In genomic region chr7:80535009-80535744, GRCm38 (mm10) we compare ENCODE assay signal across 7 mouse cellular contexts. TPM values are rescaled to one million over a fixed set of nuclear protein-coding genes. Genes with fewer than 3 reads are reported as not detected.
DNase-seq lines count a peak whose midpoint lies in the region; ATAC-seq lines count a peak whose summit lies in the region.

Gene Blm (minus strand): TSS chr7:80535119.

- WGBS in embryonic facial prominence, embryonic 11.5 days = 1% methylated on average over 43 of the region's 43 CpGs
- under 1% methylated on average over 43 of the region's 43 CpGs for WGBS in limb, embryonic 10.5 days
- WGBS in midbrain, embryonic 13.5 days = under 1% methylated on average over 43 of the region's 43 CpGs

- H3K4me3 ChIP-seq in embryonic facial prominence, embryonic 11.5 days (ENCODE audit: low read depth, low read length) = peak within 1 kb of the TSS; percentile 67
- peak within 1 kb of the TSS; percentile 88 for H3K4me3 ChIP-seq in limb, embryonic 10.5 days
- H3K4me3 ChIP-seq in midbrain, embryonic 13.5 days (replicated peaks) = peak within 1 kb of the TSS; percentile 81

- peak within 1 kb of the TSS; percentile 64 for H3K4me2 ChIP-seq in embryonic facial prominence, embryonic 11.5 days (ENCODE audit: low read depth, low read length)
- peak within 1 kb of the TSS; percentile 95 for H3K4me2 ChIP-seq in midbrain, embryonic 13.5 days (replicated peaks)

- no peaks in the 10 kb centered on the region for H3K36me3 ChIP-seq in embryonic facial prominence, embryonic 11.5 days (replicated peaks; ENCODE audit: control insufficient read depth, insufficient read depth, low read depth, low read length)
- H3K36me3 ChIP-seq in limb, embryonic 10.5 days = no peaks in the 10 kb centered on the region
- H3K36me3 ChIP-seq in midbrain, embryonic 13.5 days = no peaks in the 10 kb centered on the region

- H3K27ac ChIP-seq in embryonic facial prominence, embryonic 11.5 days (replicated peaks; ENCODE audit: low read depth, low read length) = peak within 1 kb of the TSS; percentile 68
- peak within 1 kb of the TSS; percentile 93 for H3K27ac ChIP-seq in limb, embryonic 10.5 days
- H3K27ac ChIP-seq in midbrain, embryonic 13.5 days = peak within 1 kb of the TSS; percentile 88

- ATAC-seq in embryonic facial prominence, embryonic 11.5 days (replicated peaks; ENCODE audit: insufficient number of reproducible peaks, low FRiP score, low TSS enrichment, low read depth) = peak; percentile 100
- ATAC-seq in granulocyte monocyte progenitor cell, adult 5-6 weeks (replicated peaks; ENCODE audit: poor library complexity, severe bottlenecking) = peak; percentile 94
- ATAC-seq in midbrain, embryonic 13.5 days = peak; percentile 100

- H3K27me3 ChIP-seq in embryonic facial prominence, embryonic 11.5 days (ENCODE audit: control insufficient read depth, insufficient read depth, low read length) = no peaks in the 10 kb centered on the region
- H3K27me3 ChIP-seq in limb, embryonic 10.5 days (ENCODE audit: low read depth, poor library complexity, severe bottlenecking) = no peaks in the 10 kb centered on the region
- peaks cover 3% of the 10 kb centered on the region; the same call in 1 of the 2 replicates for H3K27me3 ChIP-seq in midbrain, embryonic 13.5 days

- peaks cover 2% of the 10 kb centered on the region; the same call in 1 of the 2 replicates for H3K4me1 ChIP-seq in embryonic facial prominence, embryonic 11.5 days (ENCODE audit: control insufficient read depth, insufficient read depth, low read length)
- H3K4me1 ChIP-seq in limb, embryonic 10.5 days = peaks cover 13% of the 10 kb centered on the region
- H3K4me1 ChIP-seq in midbrain, embryonic 13.5 days (replicated peaks) = peaks cover 16% of the 10 kb centered on the region

- H3K9ac ChIP-seq in embryonic facial prominence, embryonic 11.5 days (replicated peaks; ENCODE audit: low read length) = peak within 1 kb of the TSS; percentile 80
- H3K9ac ChIP-seq in midbrain, embryonic 13.5 days (replicated peaks) = peak within 1 kb of the TSS; percentile 78

- no peaks in the 10 kb centered on the region for H3K9me3 ChIP-seq in embryonic facial prominence, embryonic 11.5 days (replicated peaks; ENCODE audit: control insufficient read depth, low read length)
- H3K9me3 ChIP-seq in limb, embryonic 10.5 days (replicated peaks) = no peaks in the 10 kb centered on the region
- H3K9me3 ChIP-seq in midbrain, embryonic 13.5 days = no peaks in the 10 kb centered on the region

- DNase-seq in adrenal gland, postnatal 14 days = peak; percentile 98
- DNase-seq in embryonic facial prominence, embryonic 11.5 days (ENCODE audit: low spot score) = peak; percentile 98
- DNase-seq in kidney, adult 11 months = peak; percentile 97
- DNase-seq in limb, embryonic 10.5 days (ENCODE audit: low spot score) = peak; percentile 94
- DNase-seq in spleen, adult 12 weeks (ENCODE audit: low spot score) = peak; percentile 95

RNA-seq across cellular contexts. Expression of gene Blm, which starts in this region (rescaled TPM):
- total RNA-seq in adrenal gland, postnatal 14 days (2021) = 6.0 and 6.4 TPM in 2 replicates
- 40.1 and 45.9 TPM in 2 replicates for polyA plus RNA-seq in embryonic facial prominence, embryonic 11.5 days (2014; fragmentation: Nextera tagmentation; extraction: Ambion mirVana)
- total RNA-seq in granulocyte monocyte progenitor cell, adult 5-6 weeks (2014; fragmentation: Nextera tagmentation) = 49.2 and 57.4 TPM in 2 replicates
- 37.3 and 39.0 TPM in 2 replicates for total RNA-seq in granulocyte monocyte progenitor cell, adult 5-6 weeks (2017)
- 54.5 and 58.2 TPM in 2 replicates for polyA plus RNA-seq in limb, embryonic 10.5 days (2016; fragmentation: Nextera tagmentation; extraction: Ambion mirVana)
- 16.6 and 18.2 TPM in 2 replicates for polyA plus RNA-seq in midbrain, embryonic 13.5 days (2015; fragmentation: Nextera tagmentation; extraction: Ambion mirVana)

Comparison
In these comparisons a context has a peak if more than half of its experiments do, and no peak if none do; other contexts are left out.
1. Peak in every context shown above with its lines: DNase-seq, ATAC-seq, H3K4me3 ChIP-seq and H3K27ac ChIP-seq.